Mouse (Mus musculus) CH12.LX (cell line): Measurements from ENCODE around the gene Nos2. TPM values are rescaled to one million over a fixed set of nuclear protein-coding genes. Genes with fewer than 3 reads are reported as not detected.

Source experiments
- DNase-seq: peaks from one replicate; pipeline ENCODE4 v3.0.0-alpha.2; 2013; ENCODE audit errors: extremely low read depth
- H3K27ac ChIP-seq: 2 replicates; pipeline ENCODE4 v1.5.1; 2012; ENCODE audit warnings: low read depth, mild to moderate bottlenecking, control low read depth, moderate library complexity; ENCODE audit not compliant: insufficient read depth
- H3K27me3 ChIP-seq: replicated peaks from 2 replicates; pipeline ENCODE3; 2012; ENCODE audit warnings: inconsistent platforms
- H3K36me3 ChIP-seq, 2 experiments: replicated peaks in 1 of 2; 2 replicates each; pipeline versions ENCODE3 to v1.6.1; 2012; ENCODE audit warnings: inconsistent platforms in 1 of 2, low read length in 1 of 2, mild to moderate bottlenecking in 1 of 2, mixed read lengths in 1 of 2, moderate library complexity in 1 of 2; ENCODE audit not compliant: control insufficient read depth in 1 of 2, insufficient read depth in 1 of 2
- H3K4me1 ChIP-seq, 2 experiments: 2 replicates each; pipeline ENCODE4 v1.6.1; 2012; ENCODE audit warnings: inconsistent platforms in 1 of 2, moderate library complexity in 1 of 2; ENCODE audit not compliant: insufficient read depth in 2 of 2, control insufficient read depth in 1 of 2
- H3K4me2 ChIP-seq: 2 replicates; pipeline ENCODE4 v1.6.1; 2012; ENCODE audit warnings: low read depth, mild to moderate bottlenecking, control low read depth; ENCODE audit not compliant: poor library complexity, insufficient read depth, severe bottlenecking
- H3K4me3 ChIP-seq, 3 experiments: fragments of 150-350 bp in 1 of 3; sonication (generic) in 1 of 3; replicated peaks in 1 of 3; 2 replicates each; pipeline versions ENCODE3 to v1.5.1; 2011 to 2012; ENCODE audit warnings: low read depth in 2 of 3, low read length in 2 of 3, mild to moderate bottlenecking in 2 of 3, moderate library complexity in 2 of 3, control low read depth in 1 of 3, improper control_type of control experiment in 1 of 3, inconsistent platforms in 1 of 3, mixed read lengths in 1 of 3; ENCODE audit not compliant: poor library complexity in 1 of 3
- H3K79me2 ChIP-seq: replicated peaks from 2 replicates; pipeline ENCODE4 v1.6.1; 2012; ENCODE audit warnings: mild to moderate bottlenecking, moderate library complexity; ENCODE audit not compliant: control insufficient read depth, poor library complexity, insufficient read depth, severe bottlenecking; ENCODE audit errors: extremely low read depth
- H3K9ac ChIP-seq: 2 replicates; pipeline ENCODE4 v1.6.1; 2012; ENCODE audit warnings: low read depth, mild to moderate bottlenecking, control low read depth, moderate library complexity; ENCODE audit not compliant: insufficient read depth
- H3K9me3 ChIP-seq: replicated peaks from 2 replicates; pipeline ENCODE3; 2012; ENCODE audit warnings: low read length, inconsistent platforms, mixed read lengths
- BHLHE40 ChIP-seq: IDR thresholded peaks from 2 replicates; pipeline ENCODE4 v1.6.1; 2011; ENCODE audit warnings: mild to moderate bottlenecking, low read depth, low read length, improper control_type of control experiment
- CHD1 ChIP-seq: IDR thresholded peaks from 2 replicates; pipeline ENCODE4 v1.6.1; 2012; ENCODE audit warnings: low read depth, low read length, improper control_type of control experiment, inconsistent platforms
- CHD2 ChIP-seq: IDR thresholded peaks from 2 replicates; pipeline ENCODE4 v1.6.1; 2011; ENCODE audit warnings: low read length, improper control_type of control experiment
- CTCF ChIP-seq, 2 experiments: IDR thresholded peaks in 1 of 2; conservative IDR thresholded peaks in 1 of 2; 2 replicates each; pipeline ENCODE4 v1.5.1; 2011 to 2012; ENCODE audit warnings: low read depth in 2 of 2, low read length in 2 of 2, improper control_type of control experiment in 1 of 2, inconsistent platforms in 1 of 2, mild to moderate bottlenecking in 1 of 2, moderate library complexity in 1 of 2
- E2F4 ChIP-seq: IDR thresholded peaks from 2 replicates; pipeline ENCODE4 v1.6.1; 2011; ENCODE audit warnings: low read depth, low read length, improper control_type of control experiment; ENCODE audit not compliant: insufficient replicate concordance
- ELF1 ChIP-seq: IDR thresholded peaks from 2 replicates; pipeline ENCODE4 v1.6.1; 2014; ENCODE audit warnings: low read depth, mild to moderate bottlenecking, inconsistent platforms, low read length, improper control_type of control experiment
- EP300 ChIP-seq: IDR thresholded peaks from 2 replicates; pipeline ENCODE4 v1.6.1; 2011; ENCODE audit warnings: low read length, improper control_type of control experiment
- ETS1 ChIP-seq: conservative IDR thresholded peaks from 2 replicates; pipeline ENCODE4 v1.6.1; 2012; ENCODE audit warnings: low read depth, mild to moderate bottlenecking, inconsistent platforms, low read length, improper control_type of control experiment, moderate library complexity
- GABPA ChIP-seq: IDR thresholded peaks from 2 replicates; pipeline ENCODE4 v1.6.1; 2012; ENCODE audit warnings: low read depth, low read length, improper control_type of control experiment, inconsistent platforms; ENCODE audit not compliant: insufficient replicate concordance
- HCFC1 ChIP-seq: IDR thresholded peaks from 2 replicates; pipeline ENCODE4 v1.6.1; 2012; ENCODE audit warnings: low read depth, mild to moderate bottlenecking, inconsistent platforms, low read length, improper control_type of control experiment
- IRF4 ChIP-seq: IDR thresholded peaks from 2 replicates; pipeline ENCODE4 v1.6.1; 2014; ENCODE audit warnings: low read depth, mild to moderate bottlenecking, inconsistent platforms, low read length, improper control_type of control experiment
- JUN ChIP-seq: IDR thresholded peaks from 2 replicates; pipeline ENCODE4 v1.6.1; 2011; ENCODE audit warnings: low read depth, mild to moderate bottlenecking, low read length, improper control_type of control experiment, moderate library complexity; ENCODE audit not compliant: insufficient read depth
- JUND ChIP-seq: conservative IDR thresholded peaks from 2 replicates; pipeline ENCODE4 v1.6.1; 2011; ENCODE audit warnings: low read depth, low read length, improper control_type of control experiment
- KAT2A ChIP-seq: IDR thresholded peaks from 2 replicates; pipeline ENCODE4 v1.6.1; 2012; ENCODE audit warnings: low read length, improper control_type of control experiment, inconsistent platforms; ENCODE audit not compliant: insufficient replicate concordance
- MAFK ChIP-seq: IDR thresholded peaks from 2 replicates; pipeline ENCODE4 v1.6.1; 2011; ENCODE audit warnings: low read length, improper control_type of control experiment; ENCODE audit not compliant: insufficient replicate concordance
- MAX ChIP-seq: IDR thresholded peaks from 2 replicates; pipeline ENCODE4 v1.6.1; 2011; ENCODE audit warnings: low read length, improper control_type of control experiment
- MAZ ChIP-seq: IDR thresholded peaks from 2 replicates; pipeline ENCODE4 v1.6.1; 2012; ENCODE audit warnings: low read depth, mild to moderate bottlenecking, inconsistent platforms, low read length, improper control_type of control experiment, moderate library complexity
- MEF2A ChIP-seq: IDR thresholded peaks from 2 replicates; pipeline ENCODE4 v1.6.1; 2014; ENCODE audit warnings: low read depth, mild to moderate bottlenecking, inconsistent platforms, low read length, improper control_type of control experiment, borderline replicate concordance
- MXI1 ChIP-seq: IDR thresholded peaks from 2 replicates; pipeline ENCODE4 v1.6.1; 2011; ENCODE audit warnings: mild to moderate bottlenecking, low read depth, low read length, improper control_type of control experiment
- MYC ChIP-seq: IDR thresholded peaks from 2 replicates; pipeline ENCODE4 v1.6.1; 2011; ENCODE audit warnings: low read depth, mild to moderate bottlenecking, improper control_type of control experiment, low read length
- NELFE ChIP-seq: IDR thresholded peaks from 2 replicates; pipeline ENCODE4 v1.6.1; 2011; ENCODE audit warnings: low read depth, low read length, improper control_type of control experiment
- NRF1 ChIP-seq: IDR thresholded peaks from 2 replicates; pipeline ENCODE4 v1.6.1; 2014; ENCODE audit warnings: low read depth, mild to moderate bottlenecking, inconsistent platforms, low read length, improper control_type of control experiment, moderate library complexity
- PAX5 ChIP-seq: IDR thresholded peaks from 2 replicates; pipeline ENCODE4 v1.6.1; 2012; ENCODE audit warnings: low read length, inconsistent platforms, mixed read lengths
- POLR2A ChIP-seq: IDR thresholded peaks from 2 replicates; pipeline ENCODE4 v1.6.1; 2011; ENCODE audit warnings: low read depth, mild to moderate bottlenecking, improper control_type of control experiment, low read length
- POLR2AphosphoS2 ChIP-seq: IDR thresholded peaks from 2 replicates; pipeline ENCODE4 v1.6.1; 2011; ENCODE audit warnings: low read depth, low read length, improper control_type of control experiment
- RAD21 ChIP-seq: IDR thresholded peaks from 2 replicates; pipeline ENCODE4 v1.6.1; 2011; ENCODE audit warnings: low read depth, mild to moderate bottlenecking, low read length, improper control_type of control experiment, moderate library complexity
- RCOR1 ChIP-seq: conservative IDR thresholded peaks from 2 replicates; pipeline ENCODE4 v1.6.1; 2012; ENCODE audit warnings: low read depth, mild to moderate bottlenecking, inconsistent platforms, low read length, improper control_type of control experiment
- SIN3A ChIP-seq: IDR thresholded peaks from 2 replicates; pipeline ENCODE4 v1.6.1; 2012; ENCODE audit warnings: low read length, improper control_type of control experiment, inconsistent platforms
- SMC3 ChIP-seq: IDR thresholded peaks from 2 replicates; pipeline ENCODE4 v1.6.1; 2011; ENCODE audit warnings: low read depth, low read length, improper control_type of control experiment
- TBP ChIP-seq: conservative IDR thresholded peaks from 2 replicates; pipeline ENCODE4 v1.6.1; 2011; ENCODE audit warnings: low read depth, low read length, improper control_type of control experiment
- TCF12 ChIP-seq: IDR thresholded peaks from 2 replicates; pipeline ENCODE4 v1.6.1; 2014; ENCODE audit warnings: low read depth, mild to moderate bottlenecking, inconsistent platforms, low read length, improper control_type of control experiment
- UBTF ChIP-seq: IDR thresholded peaks from 2 replicates; pipeline ENCODE4 v1.6.1; 2012; ENCODE audit warnings: low read depth, mild to moderate bottlenecking, inconsistent platforms, low read length, improper control_type of control experiment, moderate library complexity
- USF1 ChIP-seq: IDR thresholded peaks from 2 replicates; pipeline ENCODE4 v1.6.1; 2014; ENCODE audit warnings: low read depth, mild to moderate bottlenecking, inconsistent platforms, low read length, improper control_type of control experiment
- USF2 ChIP-seq: conservative IDR thresholded peaks from 2 replicates; pipeline ENCODE4 v1.6.1; 2011; ENCODE audit warnings: low read depth, low read length, improper control_type of control experiment
- ZC3H11A ChIP-seq: IDR thresholded peaks from 2 replicates; pipeline ENCODE4 v1.6.1; 2012; ENCODE audit warnings: low read depth, mild to moderate bottlenecking, inconsistent platforms, low read length, improper control_type of control experiment
- ZKSCAN1 ChIP-seq: IDR thresholded peaks from 2 replicates; pipeline ENCODE4 v1.6.1; 2012; ENCODE audit warnings: low read depth, inconsistent platforms, low read length, improper control_type of control experiment, borderline replicate concordance
- ZMIZ1 ChIP-seq: IDR thresholded peaks from 2 replicates; pipeline ENCODE4 v1.6.1; 2012; ENCODE audit warnings: low read depth, mild to moderate bottlenecking, inconsistent platforms, low read length, improper control_type of control experiment
- ZNF384 ChIP-seq: IDR thresholded peaks from 2 replicates; pipeline ENCODE4 v1.6.1; 2012; ENCODE audit warnings: low read depth, low read length, improper control_type of control experiment, inconsistent platforms
- dilution Hi-C: fragments of 300-500 bp; cut with MboI; formaldehyde crosslinking; loops from 2 replicates; pipeline ENCODE4 v1.14.3; 2020; ENCODE audit warnings: low sequenced_read_pairs; ENCODE audit not compliant: extremely low pct_unique_long_range_greater_than_20kb, extremely low pct_ligation_motif_present
- in situ Hi-C: fragments of 300-500 bp; cut with MboI; formaldehyde crosslinking; loops from 3 replicates; pipeline ENCODE4 v1.14.3; 2019; ENCODE audit warnings: low sequenced_read_pairs, low pct_ligation_motif_present, low pct_unique_long_range_greater_than_20kb, mixed read lengths
- polyA plus RNA-seq: library from polyadenylated mRNA; unstranded; fragments of >175 nt; gene quantifications from 2 replicates; pipeline ENCODE4 v1.2.1, GENCODE M21; 2012; ENCODE audit warnings: low read depth; ENCODE audit not compliant: insufficient read length
- total RNA-seq, 2 experiments: library from RNA; depleted of rRNA; stranded (reverse); fragments of 300-350 nt in 1 of 2; fragments of >200 nt in 1 of 2; gene quantifications; 2 replicates each; pipeline ENCODE4 v1.2.3; 2012 to 2014

The Nos2 gene
- total and polyA plus RNA-seq, 3 experiments = 1.6 to 3.4 (median 1.8) TPM

GRCm38 (mm10) chr11:78984483-78985177 is 64.0 kb downstream of the Nos2 start, which contains the start of gene Lgals9:
Lgals9 (minus strand) TSS chr11:78984946.
- in situ Hi-C loops (no loop called here), dilution Hi-C loops (no loop called here)
- peak; percentile 65 for DNase-seq
- no peaks in the 10 kb centered on the region for H3K9me3 ChIP-seq
- H3K4me2 ChIP-seq = peak within 1 kb of the TSS; percentile 37
- H3K27ac ChIP-seq = no peak within 1 kb of the TSS
- no peaks in the 10 kb centered on the region for H3K27me3 ChIP-seq
- peak within 1 kb of the TSS; percentile 21 for H3K9ac ChIP-seq
- TF ChIP-seq JUN = no peak
- no peak for TF ChIP-seq SIN3A
- TF ChIP-seq PAX5 = no peak
- TF ChIP-seq ZKSCAN1 = no peak
- no peak for TF ChIP-seq RAD21
- no peak for TF ChIP-seq CHD2
- TF ChIP-seq IRF4 = no peak; the same call in 1 of the 2 replicates
- TF ChIP-seq MYC = no peak
- peak; percentile 56 for TF ChIP-seq USF1
- no peak for TF ChIP-seq SMC3
- TF ChIP-seq ZNF384 = no peak
- TF ChIP-seq MEF2A = no peak
- no peak for TF ChIP-seq BHLHE40
- no peak for TF ChIP-seq KAT2A
- TF ChIP-seq E2F4 = no peak
- 0 out of 2 replicates have a peak, but pooled peaks have one; percentile 19 for TF ChIP-seq EP300
- TF ChIP-seq ZMIZ1 = 0 out of 2 replicates have a peak, but pooled peaks have one; percentile 37
- peak; percentile 45 for TF ChIP-seq USF2
- no peak for TF ChIP-seq JUND
- TF ChIP-seq TCF12 = peak; percentile 52; the same call in 1 of the 2 replicates
- TF ChIP-seq RCOR1 = no peak
- TF ChIP-seq TBP = peak; percentile 61
- no peak for TF ChIP-seq CTCF (conservative IDR thresholded peaks at IDR 0.05 in 1 of 2, IDR thresholded peaks at IDR 0.05 in 1 of 2; ENCODE audit: low read depth in 2 of 2, low read length in 2 of 2)
- TF ChIP-seq MXI1 = no peak
- TF ChIP-seq HCFC1 = no peak
- no peak for TF ChIP-seq MAFK
- no peak for TF ChIP-seq NELFE
- peak; percentile 75 for TF ChIP-seq NRF1
- TF ChIP-seq POLR2AphosphoS2 = no peak
- TF ChIP-seq CHD1 = no peak
- no peak for TF ChIP-seq ZC3H11A
- no peak for TF ChIP-seq UBTF
- no peak for TF ChIP-seq ETS1
- TF ChIP-seq MAZ = no peak
- TF ChIP-seq MAX = peak; percentile 66
- TF ChIP-seq ELF1 = peak; percentile 60
- TF ChIP-seq GABPA = no peak
- TF ChIP-seq POLR2A = peak; percentile 54; the same call in 1 of the 2 replicates
- H3K36me3 ChIP-seq = peaks cover 0 to 69% of the 10 kb centered on the region in 2 experiments
- H3K4me1 ChIP-seq = peaks cover 8 to 27% of the 10 kb centered on the region in 2 experiments
- H3K4me3 ChIP-seq = peak within 1 kb of the TSS; percentile 21 to 49 (median 36)
- no peaks in the 10 kb centered on the region for H3K79me2 ChIP-seq
